Mouse (Mus musculus) thymus, adult 2 months (tissue): ENCODE measurements around the gene Plek2.

Experiments
- CTCF ChIP-seq: fragments of 200-500 bp; IDR thresholded peaks from 2 replicates; pipeline ENCODE4 v1.5.1; 2012; ENCODE audit warnings: mild to moderate bottlenecking, control low read depth, low read length, moderate library complexity, borderline replicate concordance; ENCODE audit not compliant: control insufficient read depth, poor library complexity, insufficient read depth; ENCODE audit errors: extremely low read depth
- POLR2A ChIP-seq: fragments of 200-500 bp; IDR thresholded peaks from 2 replicates; pipeline ENCODE4 v1.6.1; 2012; ENCODE audit warnings: mild to moderate bottlenecking, low read length, control low read depth, moderate library complexity; ENCODE audit not compliant: control insufficient read depth, poor library complexity, insufficient read depth; ENCODE audit errors: extremely low read depth

GRCm38 (mm10) chr12:78936494-78936893 lies 29.7 kb upstream of the Plek2 start:
- no peak for TF ChIP-seq POLR2A
- TF ChIP-seq CTCF: no peak
